Mouse (Mus musculus): ENCODE measurements at regions not wholly inside any gene's neighbourhood (a gene's known extent, or its start where the extent isn't known, plus 50 kb on each side); places are given as distances from the start of the nearest gene placed in this dataset.

DNA sequence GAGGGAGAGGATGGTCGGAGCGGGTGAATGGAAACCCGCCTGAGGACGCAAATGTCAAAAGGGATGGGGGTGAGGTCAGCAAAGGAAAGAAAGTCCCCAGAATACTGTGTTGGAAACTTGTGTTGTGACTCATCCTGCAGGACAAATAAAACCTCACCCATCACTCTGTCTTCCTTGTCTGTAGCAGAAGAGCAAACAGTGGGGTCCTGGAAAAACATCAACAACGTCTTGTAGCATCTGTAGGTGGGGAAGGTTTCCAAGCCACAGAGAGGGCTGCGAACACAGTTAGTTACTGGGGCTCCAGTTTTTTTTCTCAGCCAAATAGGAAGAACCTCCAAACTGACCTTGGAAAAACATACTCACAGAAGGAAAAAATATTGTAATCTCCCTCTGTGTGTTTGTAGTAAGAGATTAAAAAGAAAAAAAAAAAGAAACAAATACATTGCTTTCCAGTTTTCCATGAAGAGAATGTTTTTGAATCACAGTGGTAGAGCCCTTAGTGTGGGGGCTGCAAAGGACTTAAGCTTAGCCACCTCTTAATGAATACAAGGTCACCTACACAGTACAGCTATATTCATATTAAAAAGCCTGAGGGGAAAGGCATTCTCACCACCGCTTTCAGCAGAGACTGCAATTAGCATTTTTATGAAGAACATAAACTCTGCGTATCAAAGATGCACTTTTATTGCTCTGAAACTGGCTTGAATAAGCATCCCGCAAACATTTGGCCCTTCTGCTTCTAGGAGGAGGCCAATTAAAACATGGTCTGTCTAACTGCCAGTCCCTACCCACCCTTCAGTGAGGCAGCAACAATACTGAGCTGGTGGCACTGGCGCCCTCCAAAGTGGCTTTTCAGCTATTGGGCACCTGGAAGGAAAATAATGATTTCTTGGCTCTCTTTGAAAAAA, 198.6 kb upstream of the Tprg start:
- no peak for DNase-seq (ENCODE audit: low spot score)

DNA sequence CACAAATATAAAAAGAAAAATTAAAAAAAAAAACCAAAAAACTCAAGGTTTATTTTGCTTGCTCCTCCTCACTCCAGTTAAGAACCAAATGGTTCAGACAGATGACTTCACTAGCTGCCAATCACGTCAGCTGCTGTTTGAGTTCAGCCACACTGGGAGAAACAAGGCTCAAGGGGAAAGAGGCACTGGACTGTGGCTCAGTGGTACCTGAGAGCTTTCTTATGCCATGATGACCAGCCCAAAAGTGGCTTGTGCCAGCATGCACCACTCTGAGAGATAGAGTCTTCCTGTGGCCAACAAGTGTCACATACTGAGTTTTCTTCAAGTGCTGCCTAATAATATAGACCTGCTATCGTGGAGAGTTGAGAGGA, 198.0 kb upstream of the Tprg start:
- no peak for DNase-seq (ENCODE audit: low spot score)

GRCm38 (mm10) chr16:25104165-25104564, 182.5 kb upstream of the Tprg start:
- DNase-seq (ENCODE audit: low spot score), result no peak

DNA sequence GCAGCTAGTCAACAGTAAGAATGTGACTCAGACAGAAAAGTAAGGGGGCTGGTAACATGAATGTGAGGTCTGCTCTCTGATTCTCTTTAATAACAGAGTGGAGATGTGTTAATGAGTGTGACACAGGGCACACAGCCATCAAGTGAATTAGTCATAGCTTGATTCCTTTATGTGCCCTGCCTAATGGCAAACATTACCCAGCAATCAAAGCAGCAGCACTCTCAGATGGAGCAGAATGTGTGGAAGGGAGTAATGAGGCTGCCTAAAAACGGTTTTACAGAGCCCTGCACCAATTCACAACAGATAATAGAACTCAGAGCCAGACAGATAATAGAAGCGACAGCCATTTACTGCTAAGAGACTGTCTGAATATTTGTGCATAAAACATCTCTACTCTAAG, 182.0 kb upstream of the Tprg start:
- no peak for DNase-seq (ENCODE audit: low spot score)

DNA sequence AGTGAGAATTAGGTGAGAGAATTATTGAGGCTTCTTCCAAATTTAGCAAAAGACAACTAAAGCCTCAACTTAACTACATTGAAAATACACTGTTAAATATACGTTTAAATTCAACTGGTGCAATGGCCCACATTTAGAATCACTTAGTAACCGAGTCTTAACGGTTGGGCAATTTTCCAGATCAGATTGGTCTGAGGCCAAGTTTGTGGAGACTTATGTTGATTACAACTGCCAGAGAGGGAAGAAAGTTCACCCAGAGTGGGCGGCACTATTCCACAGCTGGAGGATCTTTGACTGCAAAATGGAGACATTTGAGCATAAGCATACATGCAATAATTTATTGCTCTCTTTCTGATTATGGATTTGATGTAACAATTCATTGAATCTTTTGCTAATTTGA, 146.5 kb upstream of the Tprg start:
- no peak for DNase-seq (ENCODE audit: low spot score)

GRCm38 (mm10) chr16:25147486-25147885, 139.1 kb upstream of the Tprg start:
- no peak for DNase-seq (ENCODE audit: low spot score)

DNA sequence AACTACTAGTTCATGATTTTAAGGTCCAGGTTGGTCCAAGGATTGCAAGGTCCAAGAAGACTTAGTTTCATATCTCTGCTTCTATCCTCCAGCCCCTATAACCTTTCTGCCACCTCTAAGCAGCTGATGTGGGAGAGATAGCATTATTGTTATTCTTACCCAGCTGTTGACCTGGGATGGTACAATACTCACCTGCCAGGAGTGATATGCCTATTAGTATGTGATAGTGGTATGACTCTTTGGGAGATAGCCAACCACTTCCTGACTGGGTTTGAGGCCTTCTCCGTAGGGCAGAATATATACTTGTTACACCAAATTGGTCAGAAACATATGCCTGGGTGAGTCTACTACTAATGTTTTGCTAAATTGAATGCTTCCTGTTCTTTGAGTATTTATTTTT, 137.4 kb upstream of the Tprg start:
- DNase-seq (ENCODE audit: low spot score), result no peak

DNA sequence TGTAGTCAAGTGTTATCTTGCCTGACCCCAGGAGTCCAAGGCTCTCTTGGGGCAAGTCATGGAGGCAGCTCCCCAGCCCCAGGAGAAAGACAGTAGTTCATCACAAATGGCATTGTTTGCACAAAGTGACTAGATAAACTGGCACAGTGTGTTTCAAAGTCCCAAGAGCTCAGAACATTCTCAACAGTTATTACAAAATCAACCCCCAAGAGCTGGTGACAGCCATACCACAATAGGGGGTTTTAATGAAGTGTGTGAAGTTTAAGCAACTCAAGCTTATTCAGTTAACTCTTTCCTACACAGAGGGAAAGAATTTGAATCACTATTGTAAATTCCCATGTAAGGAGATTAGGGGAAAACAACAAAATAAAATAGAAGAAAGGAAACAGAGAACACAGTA, 109.7 kb upstream of the Tprg start:
- no peak for DNase-seq (ENCODE audit: low spot score)

DNA sequence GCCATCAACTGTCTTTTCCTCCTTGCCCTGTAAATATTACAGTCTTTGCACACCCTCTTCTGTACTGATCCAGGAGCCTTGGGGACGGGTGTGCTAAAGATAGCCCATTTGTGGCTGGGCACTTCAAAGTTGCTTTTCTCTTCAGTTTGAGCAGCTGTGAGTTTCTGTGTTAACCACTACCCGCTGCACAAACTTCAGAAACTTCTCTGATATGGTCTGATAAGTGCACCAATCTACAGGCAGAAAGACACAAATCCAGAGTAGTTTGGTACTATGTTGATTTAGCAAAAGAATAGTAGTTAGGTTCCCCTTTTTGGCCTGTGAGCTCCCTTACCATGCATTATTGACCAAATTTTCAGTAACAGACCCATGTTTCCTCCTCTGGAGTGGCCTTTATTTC, 108.6 kb upstream of the Tprg start:
- no peak for DNase-seq (ENCODE audit: low spot score)

- DNase-seq (ENCODE audit: low spot score), result no peak
Measured at GRCm38 (mm10) chr16:25181939-25182338, 104.7 kb upstream of the Tprg start.

- DNase-seq (ENCODE audit: low spot score), result no peak
Measured at GRCm38 (mm10) chr16:25197079-25197478, 89.5 kb upstream of the Tprg start.

DNA sequence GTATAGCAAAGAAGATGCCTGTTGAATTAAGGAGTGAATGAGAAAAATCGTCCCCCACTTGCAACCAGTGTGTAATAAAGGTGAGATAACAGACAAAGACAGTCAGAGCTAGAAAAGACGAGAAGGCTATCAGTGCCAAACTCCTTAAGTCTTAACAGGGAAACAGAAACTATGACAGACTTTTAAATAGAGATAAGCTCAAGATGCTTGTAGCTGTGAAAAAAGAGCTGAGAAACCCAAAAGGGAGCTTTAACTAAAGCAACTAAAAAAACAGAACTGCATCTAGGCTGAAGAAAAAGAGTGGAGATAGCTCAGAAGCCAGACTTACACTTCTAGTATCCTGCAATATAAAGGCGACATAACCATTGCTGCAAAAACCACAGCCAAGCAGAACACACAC, 87.8 kb upstream of the Tprg start:
- no peak for DNase-seq (ENCODE audit: low spot score)

GRCm38 (mm10) chr16:25199984-25200383, 86.6 kb upstream of the Tprg start:
- DNase-seq (ENCODE audit: low spot score), result no peak

DNA sequence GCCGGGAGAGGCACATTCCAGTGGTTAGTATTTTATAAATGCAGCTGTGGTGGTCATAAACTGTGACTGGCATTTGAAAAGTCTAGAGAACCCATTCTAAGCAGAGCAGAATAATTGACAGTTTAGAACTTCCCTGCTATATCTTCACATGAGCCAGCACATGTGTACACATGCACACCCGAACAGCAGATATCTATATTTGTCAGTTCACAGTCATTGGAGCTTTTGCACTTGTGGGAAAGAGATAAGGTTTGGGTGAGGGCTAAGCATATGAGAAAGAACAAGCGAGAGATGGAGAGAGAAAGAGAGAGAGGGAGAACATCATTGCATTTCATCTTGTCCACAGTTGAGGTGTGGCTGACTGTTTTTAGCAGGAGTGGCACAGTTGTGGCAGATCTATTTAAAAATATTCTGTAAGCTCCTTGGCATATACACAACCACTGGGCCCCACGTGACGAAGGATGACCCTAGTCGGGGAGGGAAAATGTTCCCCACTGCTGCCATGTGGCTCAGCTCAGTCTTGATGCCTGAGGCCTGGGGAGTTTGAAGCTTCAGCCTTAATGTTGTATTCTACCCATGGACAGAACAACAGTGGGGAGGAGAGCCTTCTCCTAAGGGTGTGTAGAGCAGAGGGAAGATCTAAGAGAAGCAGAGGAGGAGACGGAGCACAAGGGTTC, 85.4 kb upstream of the Tprg start:
- no peak for DNase-seq (ENCODE audit: low spot score)

DNA sequence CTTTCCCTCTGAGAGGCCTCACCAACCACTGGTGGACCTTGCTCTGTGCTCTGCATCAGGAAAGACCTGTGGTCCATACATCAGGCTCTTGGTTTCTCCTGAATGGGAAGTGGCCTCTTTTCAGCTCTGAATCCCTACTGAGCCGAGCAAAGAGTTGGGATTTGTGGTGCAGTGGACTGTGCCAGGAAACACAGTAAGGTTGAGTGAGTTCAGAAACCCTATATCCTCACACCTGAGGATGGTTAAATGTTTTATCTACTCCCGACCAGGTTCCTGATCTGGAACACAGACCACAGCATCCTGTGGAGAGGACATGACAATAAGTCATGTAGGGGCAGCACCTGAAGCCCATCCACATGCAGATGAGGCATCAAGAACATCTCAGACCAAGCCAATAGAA, 73.4 kb upstream of the Tprg start:
- DNase-seq (ENCODE audit: low spot score), result no peak

- DNase-seq (ENCODE audit: low spot score), result peak; percentile 40
Measured at GRCm38 (mm10) chr16:25220552-25220951, 66.1 kb upstream of the Tprg start.

DNA sequence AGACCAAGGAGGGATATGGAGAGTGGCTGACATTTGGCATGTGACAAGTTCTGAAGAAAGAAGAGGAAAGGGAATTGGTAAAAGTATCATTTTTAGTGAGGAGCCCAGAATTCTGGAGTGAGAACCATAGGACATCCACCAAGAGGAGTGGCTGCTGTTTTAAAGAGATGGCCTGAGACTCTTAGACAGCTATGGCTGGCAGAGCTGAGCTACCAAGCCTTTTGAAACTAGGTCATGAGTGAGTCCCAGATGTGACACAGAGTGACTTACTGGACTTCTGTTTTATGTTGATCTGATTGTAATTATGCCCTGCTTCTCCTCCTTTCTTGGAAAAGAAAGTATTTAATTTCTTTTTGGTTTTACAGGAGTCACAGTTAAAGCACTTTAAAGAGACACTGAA, 61.8 kb upstream of the Tprg start:
- no peak for DNase-seq (ENCODE audit: low spot score)

Data from testis, postnatal 10 days (tissue).